Mouse (Mus musculus) layer of hippocampus, postnatal 10 days (tissue): ENCODE measurements around the gene Ccdc188. TPM values are rescaled to one million over a fixed set of nuclear protein-coding genes. Genes with fewer than 3 reads are reported as not detected.

ENCODE experiments used
- DNase-seq, 2 experiments: peaks; one replicate each; pipeline ENCODE4 v3.0.0; 2021; ENCODE audit warnings: low spot score in 2 of 2
- total RNA-seq, 2 experiments: library from RNA; stranded (reverse); gene quantifications; 2 replicates each; pipeline ENCODE4 v1.2.3; 2021

The Ccdc188 gene
- total RNA-seq, 2 experiments from 2014 or later: not detected

DNA sequence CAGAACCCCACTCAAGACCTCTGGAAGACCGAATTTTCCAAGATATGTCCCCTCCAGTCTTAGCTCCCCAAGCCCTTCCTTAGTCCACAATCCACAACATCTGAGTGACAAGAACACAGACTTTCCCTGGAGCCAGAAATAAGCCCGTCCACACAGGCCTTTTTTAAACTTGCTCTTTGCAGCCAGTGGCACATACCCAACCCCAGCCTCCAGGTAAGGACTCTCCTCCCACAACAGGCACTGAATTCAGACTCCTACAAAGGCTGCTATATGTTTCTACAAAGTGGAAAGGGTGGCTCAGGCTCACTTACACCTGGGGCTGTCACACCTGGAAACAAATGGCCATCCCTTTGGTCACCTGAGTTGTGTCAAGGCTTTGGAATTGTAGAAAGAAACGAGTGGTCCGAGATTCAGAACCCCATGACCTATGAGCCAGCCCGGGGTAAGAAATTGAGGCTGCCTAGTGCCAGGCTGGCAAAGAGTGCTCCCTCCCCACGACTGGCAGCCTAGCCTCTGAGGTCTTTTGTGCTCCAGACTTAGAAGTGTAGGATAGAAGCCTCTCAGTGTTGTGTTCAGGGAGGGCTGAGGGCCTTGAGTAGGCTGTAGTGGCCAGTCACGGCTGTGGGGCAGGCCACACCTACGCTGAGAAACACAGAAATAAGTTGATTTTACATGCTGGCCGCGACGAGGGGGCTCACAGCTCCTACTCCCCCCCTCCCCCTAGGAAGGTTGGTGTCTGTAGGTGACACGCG, 16.4 kb downstream of the Ccdc188 start:
- DNase-seq: peak in 1 of 2 experiments; percentile 35

DNA sequence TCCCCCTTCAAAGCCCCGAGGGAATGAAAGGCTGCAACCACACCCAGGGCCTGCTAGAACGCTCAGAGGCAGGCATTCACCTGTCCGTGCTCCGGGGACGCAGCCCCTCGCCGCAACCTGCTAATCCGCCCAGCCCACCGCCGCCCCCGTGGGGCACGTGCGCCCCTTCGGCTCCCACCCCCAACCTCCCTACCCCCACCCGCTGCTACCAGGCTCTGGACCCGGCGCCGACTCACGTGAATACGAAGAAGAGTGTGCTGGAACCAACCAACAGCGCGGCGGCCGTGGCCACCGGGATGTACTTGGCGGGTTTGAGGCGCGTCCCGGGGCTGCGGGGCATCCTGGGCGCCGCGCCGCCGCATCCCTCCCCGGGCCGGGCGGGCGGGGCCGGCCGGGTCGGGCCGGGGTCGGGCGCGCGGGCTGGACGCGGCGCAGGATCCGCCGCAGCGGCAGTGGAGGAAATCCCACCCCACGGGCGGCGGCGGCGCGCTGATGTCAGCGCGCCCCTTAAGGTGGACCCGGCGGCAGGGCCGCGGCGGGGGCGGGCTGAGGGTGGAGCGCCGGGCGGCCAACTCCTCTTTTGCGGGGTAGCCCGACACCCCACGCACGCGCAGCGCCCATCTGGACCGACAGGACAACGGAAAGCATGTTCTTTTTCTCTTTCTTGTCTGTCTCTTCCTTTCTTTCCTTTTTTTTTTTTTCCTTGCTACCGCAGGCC, 17.2 kb downstream of the Ccdc188 start, which contains the start of gene Zdhhc8:
Gene Zdhhc8, minus strand, starts transcription at position 466 of the 718 bp plus-strand sequence.
- peak; percentile 72 to 81 for DNase-seq

DNA sequence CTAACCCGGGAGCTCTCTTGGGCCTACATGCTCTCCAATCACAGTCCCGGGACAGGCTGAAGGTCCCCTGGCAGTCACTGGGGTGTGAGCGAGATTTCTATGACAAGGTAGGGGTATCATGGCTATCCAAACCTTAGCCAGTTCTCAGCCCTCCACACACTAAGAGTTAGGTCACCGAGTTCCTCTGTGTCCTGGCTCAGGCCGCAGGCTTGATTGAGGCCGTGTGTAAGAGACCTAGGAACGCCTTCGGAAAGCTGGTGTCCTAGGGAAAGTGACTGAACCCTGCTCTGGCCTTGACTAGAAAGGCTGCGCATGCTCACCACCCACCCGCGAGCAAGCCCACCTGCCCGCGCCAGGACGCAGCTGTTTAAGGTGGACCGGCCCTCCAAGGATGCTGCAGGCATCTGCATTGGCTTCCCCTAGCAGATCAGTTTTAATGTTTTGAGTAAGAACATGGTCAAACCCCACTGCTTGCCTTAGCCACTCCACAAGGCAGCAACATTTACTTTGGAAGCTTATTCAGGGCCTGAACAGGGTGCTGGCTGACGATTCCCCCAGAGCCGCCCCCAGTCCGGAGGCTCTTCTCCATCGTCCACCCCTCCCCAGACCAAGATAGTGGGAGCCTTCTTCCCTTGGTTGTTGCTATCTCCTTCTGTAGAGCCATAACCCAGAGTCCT, 17.8 kb downstream of the Ccdc188 start:
- peak; percentile 67 to 78 for DNase-seq

DNA sequence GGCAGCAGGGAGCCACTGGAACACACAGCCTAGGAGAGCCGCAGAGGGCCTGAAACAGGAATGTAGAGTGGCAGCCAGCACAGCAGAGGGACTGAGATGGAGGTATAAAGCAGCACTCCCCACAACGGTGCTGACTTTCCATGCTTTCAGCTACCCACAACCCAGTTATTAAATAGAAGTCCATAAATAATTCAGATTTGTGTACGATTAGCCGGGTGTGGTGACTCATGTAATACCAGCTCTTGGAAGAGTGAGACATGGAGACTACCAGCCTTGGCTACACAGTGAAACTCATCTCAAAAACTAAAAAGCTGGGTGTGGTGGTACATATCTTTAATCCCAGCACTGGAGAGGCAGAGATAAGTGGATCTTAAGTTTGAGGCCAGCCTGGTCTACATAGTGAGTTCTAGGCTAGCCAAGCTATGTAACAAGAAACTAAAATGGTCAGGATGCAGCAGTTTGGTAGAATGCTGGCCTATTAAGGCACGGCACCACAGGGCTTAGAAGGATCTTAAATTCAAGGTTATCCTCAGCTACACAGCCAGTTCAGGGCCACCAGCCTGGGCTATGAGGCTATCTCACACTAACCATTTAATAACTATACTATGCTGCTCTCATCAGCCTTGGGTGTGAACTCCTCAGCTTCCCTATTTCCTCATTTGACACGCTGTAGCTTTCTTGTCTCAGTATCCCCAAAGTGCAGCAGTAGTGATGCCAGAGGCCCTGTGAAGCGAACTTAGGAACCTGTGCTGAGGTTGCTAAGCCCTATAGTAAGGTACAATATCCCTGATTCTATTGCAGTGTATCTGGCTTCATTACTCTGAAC, 19.2 kb downstream of the Ccdc188 start:
- DNase-seq: no peak

DNA sequence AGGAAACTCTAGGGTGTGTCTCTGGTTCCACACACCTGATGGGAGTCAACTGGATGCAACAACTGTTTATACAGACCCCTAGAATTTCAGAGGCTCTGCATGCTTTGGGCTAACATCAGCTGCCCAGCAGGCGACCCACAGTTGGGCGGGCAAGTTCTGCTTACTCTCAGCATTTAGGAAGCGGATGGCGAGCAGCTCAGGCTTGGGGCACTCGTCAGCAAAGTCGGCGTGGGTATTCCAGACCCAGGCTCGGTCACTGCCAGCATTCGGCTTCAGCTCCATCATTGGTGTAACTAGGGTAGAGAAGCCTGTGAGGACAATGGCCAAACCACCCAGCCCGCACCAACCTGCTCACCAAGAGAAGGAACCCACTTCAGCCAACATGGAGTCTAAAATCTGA, 23.9 kb downstream of the Ccdc188 start:
- DNase-seq: no peak

DNA sequence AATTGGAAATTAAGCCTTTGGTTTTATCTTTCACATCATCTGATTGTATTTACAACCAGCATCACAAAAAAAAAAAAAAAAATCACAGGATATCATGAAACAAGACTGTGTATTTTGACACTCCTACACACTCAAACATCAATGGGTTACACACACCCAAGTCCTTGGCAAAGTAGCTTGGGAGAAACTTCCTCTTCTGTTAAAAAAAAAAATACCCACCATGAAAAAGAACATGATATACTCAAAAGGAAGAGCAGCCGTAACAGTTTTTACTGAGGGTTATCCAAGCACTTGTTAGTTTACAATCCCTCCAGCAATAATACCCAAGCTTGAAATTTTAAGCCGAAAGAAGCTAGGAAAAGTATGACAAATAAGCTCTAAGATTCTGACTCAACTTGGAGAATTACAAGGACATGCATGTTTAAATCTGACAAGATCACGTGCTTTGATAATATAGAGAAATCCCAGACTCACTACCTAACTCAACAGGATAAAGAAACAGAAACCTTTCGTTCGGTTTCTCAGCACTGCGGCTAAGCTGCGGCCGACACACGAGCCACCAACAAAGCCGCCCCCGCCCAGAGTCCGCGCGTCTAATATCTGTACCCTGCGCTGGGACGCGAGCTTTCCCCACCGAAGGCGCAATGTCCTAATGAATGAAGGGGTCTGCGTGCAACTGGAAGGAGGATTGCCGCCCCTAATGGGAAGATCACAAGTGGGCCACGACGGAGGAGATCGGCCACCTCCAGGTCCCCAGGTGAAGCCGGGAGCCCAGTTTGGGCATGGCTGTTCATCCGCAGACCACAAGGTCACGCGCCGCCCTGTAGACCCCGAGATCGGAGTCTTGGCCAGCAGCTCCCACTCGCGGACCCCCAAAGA, 30.1 kb downstream of the Ccdc188 start:
- no peak for DNase-seq

DNA sequence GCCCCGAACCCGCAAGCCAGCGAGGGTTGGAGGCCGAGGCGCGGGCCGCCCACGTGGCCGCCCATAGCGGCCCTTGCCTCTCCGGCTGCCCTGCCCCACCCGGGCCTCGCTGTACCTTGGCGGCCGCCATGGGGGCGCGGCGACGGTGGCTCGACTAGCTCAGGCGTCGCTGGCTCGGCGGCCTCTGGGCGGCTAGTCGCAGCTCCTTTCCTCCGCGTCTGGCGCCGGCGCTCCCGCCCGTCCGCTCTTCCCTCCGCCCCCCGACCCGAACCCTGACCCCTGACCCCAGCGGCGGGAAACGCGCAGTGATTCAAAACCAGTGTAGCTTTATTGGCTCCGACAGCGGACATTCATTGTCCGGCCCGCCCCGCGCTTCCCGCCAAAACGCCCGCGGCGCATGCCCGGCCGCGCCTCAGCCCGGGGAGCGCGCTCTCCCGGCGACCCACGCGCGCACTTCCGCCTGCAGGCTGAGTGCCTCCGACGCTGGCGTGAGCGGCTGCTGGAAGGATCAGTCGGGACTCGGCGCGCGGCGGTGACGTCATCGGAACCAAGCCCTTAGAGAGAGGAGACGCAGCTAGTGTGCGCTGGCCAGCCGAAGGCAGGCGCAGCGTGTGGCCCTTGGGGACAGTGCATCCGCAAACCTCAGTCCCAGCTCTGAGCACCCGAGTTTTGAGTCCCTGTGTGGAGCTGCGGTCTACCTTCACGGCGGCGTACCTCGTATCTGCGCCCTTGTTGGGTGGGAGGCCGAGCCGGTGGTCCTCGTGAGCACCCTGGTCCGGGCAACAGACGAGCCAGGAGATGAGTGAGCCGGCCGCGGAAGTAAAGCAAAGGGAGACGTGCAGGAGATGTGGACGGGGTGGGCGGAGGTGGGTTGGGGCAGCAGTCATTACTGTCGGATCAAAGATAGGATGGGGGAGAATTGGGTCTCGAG, 31.0 kb downstream of the Ccdc188 start, which contains the start of the genes Trmt2a and Ranbp1:
Gene Trmt2a, plus strand, starts transcription at position 247 of the 931 bp plus-strand sequence.
Gene Ranbp1, minus strand, starts transcription at position 300 of the 931 bp plus-strand sequence.
- DNase-seq: peak; percentile 99 to 100

DNA sequence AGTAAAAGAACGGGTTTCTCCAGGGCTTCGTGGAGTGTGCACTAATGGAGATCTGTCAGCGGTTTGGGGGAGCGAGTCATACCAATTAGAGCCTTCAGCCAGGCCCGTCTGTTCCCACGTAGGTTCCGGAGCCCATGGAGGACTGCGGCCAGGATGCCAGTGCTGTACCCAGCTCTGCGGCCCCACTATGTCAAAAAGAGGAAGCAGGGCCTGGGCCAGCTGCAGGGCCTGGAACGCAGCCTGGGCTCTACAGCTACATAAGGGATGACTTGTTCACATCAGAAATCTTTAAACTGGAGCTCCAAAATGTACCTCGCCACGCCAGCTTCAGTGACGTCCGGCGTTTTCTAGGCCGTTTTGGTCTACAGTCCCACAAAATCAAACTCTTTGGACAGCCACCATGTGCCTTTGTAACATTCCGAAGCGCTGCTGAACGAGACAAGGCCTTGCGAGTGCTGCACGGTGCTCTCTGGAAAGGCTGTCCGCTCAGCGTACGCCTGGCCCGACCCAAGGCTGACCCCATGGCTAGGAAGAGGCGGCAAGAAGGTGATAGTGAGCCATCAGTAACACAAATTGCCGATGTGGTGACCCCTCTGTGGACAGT, 31.8 kb downstream of the Ccdc188 start:
- peak; percentile 58 to 66 for DNase-seq

DNA sequence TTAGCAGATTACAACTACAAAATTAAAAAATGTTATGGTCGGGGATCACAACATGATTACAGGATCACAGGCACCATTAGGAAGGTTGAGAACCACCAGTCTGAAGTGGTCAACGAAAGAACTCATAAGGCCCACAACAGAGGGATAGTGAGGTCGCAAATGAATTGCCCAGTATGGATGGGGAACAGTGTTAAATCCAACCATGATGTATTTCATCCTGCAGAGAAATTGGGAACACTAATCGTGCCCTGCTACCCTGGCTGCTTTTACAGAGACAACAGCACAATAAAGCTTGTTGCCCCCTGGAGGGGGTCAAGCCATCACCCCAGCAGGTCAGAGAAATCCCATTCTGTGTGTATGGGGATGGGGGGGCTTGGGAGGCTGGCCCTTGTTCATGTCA, 32.6 kb downstream of the Ccdc188 start:
- no peak for DNase-seq

DNA sequence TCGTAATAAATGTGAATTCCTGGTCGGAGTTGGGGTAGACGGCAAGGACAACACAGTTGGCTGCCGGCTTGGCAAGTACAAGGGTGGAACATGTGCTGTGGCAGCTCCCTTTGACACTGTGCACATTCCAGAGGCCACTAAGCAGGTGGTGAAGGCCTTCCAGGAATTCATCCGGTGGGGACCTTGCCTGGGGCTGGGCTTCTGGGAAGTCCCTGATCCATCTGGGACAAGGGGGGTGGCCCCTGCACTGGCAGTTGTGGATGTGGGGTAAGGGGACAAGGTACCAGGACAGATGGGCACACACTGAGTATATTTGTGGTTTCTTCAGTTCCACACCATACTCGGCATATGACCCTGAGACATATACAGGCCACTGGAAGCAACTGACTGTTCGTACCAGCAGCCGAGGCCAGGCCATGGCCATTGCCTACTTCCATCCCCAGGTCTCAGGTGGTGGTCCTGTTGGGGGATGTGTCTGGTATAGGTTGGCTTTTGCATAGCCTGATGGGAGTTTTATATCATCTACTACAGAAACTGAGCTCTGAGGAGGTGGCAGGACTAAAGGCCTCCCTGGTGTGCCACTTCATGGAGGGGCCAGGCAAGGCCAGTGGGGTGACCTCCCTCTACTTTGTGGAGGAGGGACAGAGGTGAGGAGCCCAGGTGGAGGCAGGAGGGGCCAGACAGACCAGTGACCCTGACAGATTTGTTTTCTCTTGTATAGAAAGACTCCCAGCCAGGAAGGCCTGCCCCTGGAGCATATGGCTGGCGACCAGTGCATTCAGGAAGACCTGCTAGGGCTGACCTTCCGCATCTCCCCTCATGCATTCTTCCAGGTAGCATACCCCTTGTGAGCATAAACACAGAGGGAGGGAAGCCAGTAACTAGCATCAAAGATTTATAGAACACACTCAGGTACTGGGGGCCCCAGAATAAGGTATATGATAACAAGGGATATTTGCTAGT, 33.4 kb downstream of the Ccdc188 start:
- no peak for DNase-seq

DNA sequence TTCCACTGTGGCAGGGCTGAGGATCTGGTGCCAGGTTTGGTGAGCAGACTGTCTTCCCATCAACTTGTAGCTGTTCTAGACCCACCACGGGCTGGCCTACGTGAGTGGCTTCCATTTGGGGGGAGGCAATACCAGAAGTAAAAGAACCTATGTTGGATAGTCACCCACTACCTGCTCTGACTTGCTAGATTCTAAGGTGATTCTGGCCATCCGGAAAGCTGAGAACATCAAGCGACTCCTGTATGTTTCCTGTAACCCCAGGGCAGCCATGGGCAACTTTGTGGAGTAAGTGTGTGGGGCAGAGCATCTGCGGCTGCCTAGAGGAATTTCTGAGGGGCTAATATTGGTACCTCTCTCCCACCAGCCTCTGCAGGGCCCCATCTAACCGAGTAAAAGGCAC, 35.1 kb downstream of the Ccdc188 start:
- DNase-seq: no peak

DNA sequence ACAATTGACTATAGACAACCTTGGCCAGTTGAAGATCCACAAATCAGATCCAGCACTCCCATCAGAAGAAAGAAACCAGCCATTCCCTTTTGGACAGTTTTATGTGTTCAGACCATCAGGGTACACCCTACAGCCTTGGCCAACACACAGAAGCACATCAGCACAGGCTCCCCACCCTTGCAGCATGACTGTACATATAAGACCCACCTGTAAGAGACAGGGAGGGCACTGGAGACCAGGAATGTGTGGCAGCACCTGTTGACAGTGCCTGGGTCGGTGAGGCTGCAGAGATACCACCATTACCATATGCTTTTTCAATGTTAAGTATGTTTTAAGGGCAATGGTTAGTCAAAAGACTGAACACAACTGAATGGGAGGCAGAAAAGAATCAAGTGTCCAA, 36.2 kb downstream of the Ccdc188 start:
- DNase-seq: no peak

DNA sequence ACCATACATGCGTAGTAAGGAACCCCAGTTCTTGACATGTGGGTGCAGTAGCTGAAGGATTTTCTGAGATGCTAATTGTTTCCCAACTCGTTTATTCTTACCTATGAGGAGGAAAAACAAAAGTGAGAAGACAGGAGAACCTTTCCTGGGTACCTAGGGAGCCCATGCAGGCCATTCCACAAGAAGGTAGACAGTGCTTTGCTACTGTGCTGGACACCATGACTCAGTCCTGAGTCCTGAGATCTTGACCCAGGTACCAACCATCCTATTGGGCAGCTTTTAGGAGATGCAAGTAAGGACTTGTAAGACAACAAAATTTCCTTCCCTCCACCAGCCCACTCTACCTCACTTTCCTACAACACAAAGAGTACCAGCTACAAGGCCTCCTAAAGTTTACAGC, 40.5 kb downstream of the Ccdc188 start, which contains the start of gene Gm49776:
Gene Gm49776, minus strand, starts transcription at position 101 of the 400 bp plus-strand sequence.
- DNase-seq: no peak

DNA sequence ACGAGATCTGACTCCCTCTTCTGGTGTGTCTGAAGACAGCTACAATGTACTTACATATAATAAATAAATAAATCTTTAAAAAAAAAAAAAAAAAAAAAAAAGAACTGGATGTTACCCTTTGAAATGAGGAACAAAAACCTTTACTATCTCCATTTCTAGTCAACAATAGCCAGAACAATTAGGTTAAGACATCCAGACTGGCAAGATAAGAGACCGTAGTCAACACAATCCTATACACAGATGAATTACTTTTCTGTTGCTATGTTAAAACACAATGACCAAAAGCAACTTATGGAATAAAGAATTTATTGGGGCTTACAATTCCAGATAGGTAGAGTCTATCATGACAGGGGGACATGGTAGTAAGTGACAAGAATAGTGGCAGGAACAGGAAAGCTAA, 47.3 kb downstream of the Ccdc188 start:
- no peak for DNase-seq

DNA sequence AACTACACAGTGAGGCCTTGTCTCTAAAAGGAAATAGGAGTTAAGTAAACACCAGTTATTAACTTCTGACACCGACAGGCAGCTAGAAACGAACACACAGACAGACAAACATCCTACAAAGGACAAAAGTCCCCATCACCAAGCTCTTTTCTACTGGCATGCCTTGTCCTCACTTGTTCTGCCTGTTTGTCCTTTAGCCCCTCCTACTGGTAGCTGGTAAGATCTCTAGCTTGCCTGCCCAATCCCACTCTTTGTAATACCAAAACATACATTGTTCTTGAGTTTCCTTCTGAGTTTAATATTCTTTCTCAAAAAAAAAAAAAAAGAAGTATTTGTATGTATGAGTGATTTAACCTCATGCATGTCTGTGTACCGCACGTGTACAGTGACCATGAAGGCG, 50.5 kb downstream of the Ccdc188 start:
- DNase-seq: no peak
